Mouse (Mus musculus): ENCODE data around the gene Cox14. TPM values are rescaled to one million over a fixed set of nuclear protein-coding genes. Genes with fewer than 3 reads are reported as not detected.

Cox14 gene
- polyA plus RNA-seq, 1 experiment from 2014 or later = 181 TPM

GRCm38 (mm10) chr15:99729056-99729783, 3.8 kb downstream of the Cox14 start:
- no peak overlapping the region for H3K9ac ChIP-seq
- WGBS = 91% methylated on average over 4 of the region's 4 CpGs
- no peaks in the 10 kb centered on the region for H3K9me3 ChIP-seq (replicated peaks)
- ATAC-seq (ENCODE audit: insufficient number of reproducible peaks, low FRiP score, low TSS enrichment, low read depth) = no peak
- no peak overlapping the region for H3K27ac ChIP-seq (replicated peaks)
- peaks cover 43% of the 10 kb centered on the region for H3K36me3 ChIP-seq
- H3K4me3 ChIP-seq (replicated peaks) = no peak overlapping the region
- H3K27me3 ChIP-seq = no peaks in the 10 kb centered on the region
- H3K4me2 ChIP-seq (replicated peaks) = no peak overlapping the region
- peaks cover 16% of the 10 kb centered on the region for H3K4me1 ChIP-seq

- Histone ChIP-seq H3K36me3 (peaks cover 59% of the 10 kb centered on the region), H3K9me3 (replicated peaks) (no peaks in the 10 kb centered on the region), H3K4me2 (replicated peaks) (no peak overlapping the region), H3K27me3 (no peaks in the 10 kb centered on the region), H3K4me3 (replicated peaks) (no peak overlapping the region), H3K9ac (no peak overlapping the region), H3K27ac (replicated peaks) (no peak overlapping the region), H3K4me1 (peaks cover 6% of the 10 kb centered on the region)
- no peak for ATAC-seq (ENCODE audit: insufficient number of reproducible peaks, low FRiP score, low TSS enrichment, low read depth)
- WGBS = 95% methylated on average over 2 of the region's 2 CpGs
Measured at GRCm38 (mm10) chr15:99731167-99731566, 5.7 kb downstream of the Cox14 start.

GRCm38 (mm10) chr15:99731678-99732077, 6.3 kb downstream of the Cox14 start:
- WGBS = 89% methylated on average over 3 of the region's 3 CpGs
- H3K4me1 ChIP-seq = peaks cover 1% of the 10 kb centered on the region
- ATAC-seq (ENCODE audit: insufficient number of reproducible peaks, low FRiP score, low TSS enrichment, low read depth) = no peak
- no peak overlapping the region for H3K9ac ChIP-seq
- no peak overlapping the region for H3K27ac ChIP-seq (replicated peaks)
- no peaks in the 10 kb centered on the region for H3K27me3 ChIP-seq
- H3K9me3 ChIP-seq (replicated peaks) = no peaks in the 10 kb centered on the region
- peaks cover 64% of the 10 kb centered on the region for H3K36me3 ChIP-seq
- no peak overlapping the region for H3K4me3 ChIP-seq (replicated peaks)
- no peak overlapping the region for H3K4me2 ChIP-seq (replicated peaks)

- Histone ChIP-seq H3K36me3 (peaks cover 69% of the 10 kb centered on the region), H3K27me3 (no peaks in the 10 kb centered on the region), H3K9me3 (replicated peaks) (no peaks in the 10 kb centered on the region), H3K4me3 (replicated peaks) (no peak overlapping the region), H3K27ac (replicated peaks) (no peak overlapping the region), H3K4me2 (replicated peaks) (no peak overlapping the region), H3K9ac (no peak overlapping the region), H3K4me1 (no peaks in the 10 kb centered on the region)
- no peak for ATAC-seq (ENCODE audit: insufficient number of reproducible peaks, low FRiP score, low TSS enrichment, low read depth)
- WGBS = 79% methylated on average over 5 of the region's 5 CpGs
Measured at GRCm38 (mm10) chr15:99733186-99733585, 7.8 kb downstream of the Cox14 start.

- no peak overlapping the region for H3K27ac ChIP-seq (replicated peaks)
- H3K4me3 ChIP-seq (replicated peaks) = no peak overlapping the region
- WGBS = 94% methylated on average over 2 of the region's 2 CpGs
- no peaks in the 10 kb centered on the region for H3K4me1 ChIP-seq
- H3K36me3 ChIP-seq = peaks cover 76% of the 10 kb centered on the region
- H3K27me3 ChIP-seq = no peaks in the 10 kb centered on the region
- H3K9me3 ChIP-seq (replicated peaks) = no peaks in the 10 kb centered on the region
- H3K4me2 ChIP-seq (replicated peaks) = no peak overlapping the region
- ATAC-seq (ENCODE audit: insufficient number of reproducible peaks, low FRiP score, low TSS enrichment, low read depth) = no peak
- no peak overlapping the region for H3K9ac ChIP-seq
Measured at GRCm38 (mm10) chr15:99735631-99736030, 10.2 kb downstream of the Cox14 start.

GRCm38 (mm10) chr15:99736675-99737074, 11.3 kb downstream of the Cox14 start:
- peaks cover 82% of the 10 kb centered on the region for H3K36me3 ChIP-seq
- no peaks in the 10 kb centered on the region for H3K4me1 ChIP-seq
- H3K4me3 ChIP-seq (replicated peaks) = no peak overlapping the region
- no peak for ATAC-seq (ENCODE audit: insufficient number of reproducible peaks, low FRiP score, low TSS enrichment, low read depth)
- H3K27ac ChIP-seq (replicated peaks) = no peak overlapping the region
- 88% methylated on average over 11 of the region's 11 CpGs for WGBS
- H3K9ac ChIP-seq = no peak overlapping the region
- no peak overlapping the region for H3K4me2 ChIP-seq (replicated peaks)
- no peaks in the 10 kb centered on the region for H3K27me3 ChIP-seq
- H3K9me3 ChIP-seq (replicated peaks) = no peaks in the 10 kb centered on the region

- 94% methylated on average over 4 of the region's 4 CpGs for WGBS
- no peak for ATAC-seq (ENCODE audit: insufficient number of reproducible peaks, low FRiP score, low TSS enrichment, low read depth)
- no peak overlapping the region for H3K27ac ChIP-seq (replicated peaks)
Measured at GRCm38 (mm10) chr15:99740229-99740628, 14.8 kb downstream of the Cox14 start.

GRCm38 (mm10) chr15:99754204-99754603, 28.8 kb downstream of the Cox14 start:
- no peak for ATAC-seq (ENCODE audit: insufficient number of reproducible peaks, low FRiP score, low TSS enrichment, low read depth)
- Histone ChIP-seq H3K36me3 (peaks cover 9% of the 10 kb centered on the region; the same call in 1 of the 2 replicates), H3K4me1 (no peaks in the 10 kb centered on the region), H3K4me2 (replicated peaks) (no peak overlapping the region), H3K27me3 (no peaks in the 10 kb centered on the region), H3K4me3 (replicated peaks) (no peak overlapping the region), H3K27ac (replicated peaks) (no peak overlapping the region), H3K9me3 (replicated peaks) (no peaks in the 10 kb centered on the region), H3K9ac (no peak overlapping the region)
- WGBS = 78% methylated on average over 3 of the region's 3 CpGs

More at GRCm38 (mm10) chr15:99740229-99740628, 14.8 kb downstream of the Cox14 start:
- H3K4me2 ChIP-seq (replicated peaks) = no peak overlapping the region
- H3K4me1 ChIP-seq = no peaks in the 10 kb centered on the region
- H3K36me3 ChIP-seq = peaks cover 85% of the 10 kb centered on the region
- no peaks in the 10 kb centered on the region for H3K27me3 ChIP-seq
- H3K9me3 ChIP-seq (replicated peaks) = no peaks in the 10 kb centered on the region
- H3K9ac ChIP-seq = no peak overlapping the region
- H3K4me3 ChIP-seq (replicated peaks) = no peak overlapping the region

- H3K27ac ChIP-seq (replicated peaks) = no peak overlapping the region
- ATAC-seq (ENCODE audit: insufficient number of reproducible peaks, low FRiP score, low TSS enrichment, low read depth) = no peak
- H3K27me3 ChIP-seq = no peaks in the 10 kb centered on the region
- 85% methylated on average over 4 of the region's 4 CpGs for WGBS
- H3K9me3 ChIP-seq (replicated peaks) = no peaks in the 10 kb centered on the region
- H3K4me3 ChIP-seq (replicated peaks) = no peak overlapping the region
- peaks cover 10% of the 10 kb centered on the region for H3K4me1 ChIP-seq
- no peak overlapping the region for H3K4me2 ChIP-seq (replicated peaks)
- peaks cover 9% of the 10 kb centered on the region; the same call in 1 of the 2 replicates for H3K36me3 ChIP-seq
- H3K9ac ChIP-seq = no peak overlapping the region
Measured at GRCm38 (mm10) chr15:99767467-99767866, 42.0 kb downstream of the Cox14 start.

GRCm38 (mm10) chr15:99768761-99769160, 43.3 kb downstream of the Cox14 start:
- H3K27ac ChIP-seq (replicated peaks) = no peak overlapping the region
- H3K9ac ChIP-seq = no peak overlapping the region
- no peak for ATAC-seq (ENCODE audit: insufficient number of reproducible peaks, low FRiP score, low TSS enrichment, low read depth)
- H3K4me2 ChIP-seq (replicated peaks) = no peak overlapping the region
- no peaks in the 10 kb centered on the region for H3K9me3 ChIP-seq (replicated peaks)
- 92% methylated on average over 1 of the region's 1 CpGs for WGBS
- H3K4me3 ChIP-seq (replicated peaks) = no peak overlapping the region
- peaks cover 9% of the 10 kb centered on the region; the same call in 1 of the 2 replicates for H3K36me3 ChIP-seq
- H3K27me3 ChIP-seq = no peaks in the 10 kb centered on the region
- peaks cover 10% of the 10 kb centered on the region for H3K4me1 ChIP-seq

GRCm38 (mm10) chr15:99771004-99771500, 45.6 kb downstream of the Cox14 start:
- whole genome bisulfite sequencing = 17% methylated on average over 5 of the region's 5 CpGs
- H3K4me2 ChIP-seq (replicated peaks) = peak overlapping the region; percentile 76
- 0 out of 2 replicates have a peak, but pooled peaks cover 6% of the 10 kb centered on the region for H3K36me3 ChIP-seq
- H3K4me3 ChIP-seq (replicated peaks) = peak overlapping the region; percentile 89
- H3K27ac ChIP-seq (replicated peaks) = peak overlapping the region; percentile 96
- no peaks in the 10 kb centered on the region for H3K9me3 ChIP-seq (replicated peaks)
- no peak for ATAC-seq (ENCODE audit: insufficient number of reproducible peaks, low FRiP score, low TSS enrichment, low read depth)
- H3K9ac ChIP-seq = peak overlapping the region; percentile 81
- H3K4me1 ChIP-seq = peaks cover 10% of the 10 kb centered on the region
- H3K27me3 ChIP-seq = no peaks in the 10 kb centered on the region

Measured in embryonic facial prominence, embryonic 15.5 days (tissue).